Mouse (Mus musculus) gonadal fat pad, adult 2 months (tissue): ENCODE results near the gene Olfr1019. TPM values are rescaled to one million over a fixed set of nuclear protein-coding genes. Genes with fewer than 3 reads are reported as not detected.

Experiments
- DNase-seq: peaks from one replicate; pipeline ENCODE4 v3.0.0-alpha.2; 2012; ENCODE audit warnings: low read depth
- polyA plus RNA-seq: library from polyadenylated mRNA; depleted of rRNA; stranded (reverse); fragments of >200 nt; gene quantifications from 2 replicates; pipeline ENCODE4 v1.2.3, GENCODE M21; 2012; rRNA removed

Gene Olfr1019
- not detected in 2 replicates for polyA plus RNA-seq

- no peak for DNase-seq
These were observed at the start of gene Olfr1019 for GRCm38 (mm10) chr2:85845383-85845782. TSS of gene Olfr1019 (minus strand) at chr2:85845483.

GRCm38 (mm10) chr2:85885340-85885739 is 40.1 kb upstream of the Olfr1019 start, which contains the start of gene Olfr1023:
TSS of gene Olfr1023 (plus strand) at chr2:85885640.
- no peak for DNase-seq

- no peak for DNase-seq
These were observed 23.0 kb upstream of the Olfr1019 start, which contains the start of gene Olfr1022 for GRCm38 (mm10) chr2:85868294-85868693. TSS of gene Olfr1022 (plus strand) at chr2:85868594.

DNA sequence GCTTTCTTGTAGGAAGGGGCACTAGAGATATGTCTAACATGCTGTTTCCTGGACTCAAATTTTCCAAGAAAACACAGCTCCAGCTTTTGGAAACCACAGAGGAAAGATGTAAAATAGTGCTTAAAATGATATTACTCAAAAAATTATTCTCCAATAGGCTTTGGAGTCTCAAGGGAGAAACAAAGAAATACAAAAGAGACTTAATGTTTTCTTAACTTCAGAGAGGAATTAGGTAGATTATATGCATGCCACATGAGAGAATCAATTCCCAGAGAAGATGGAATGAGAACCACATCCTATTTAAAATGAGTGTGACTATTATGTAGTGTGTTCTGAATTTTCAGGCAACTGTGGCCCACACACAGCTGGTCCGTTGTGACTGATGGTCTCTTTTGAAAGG is 1.4 kb upstream of the Olfr1019 start, which contains the start of gene Olfr1020:
Gene Olfr1020, plus strand, starts transcription at position 301 of the 400 bp plus-strand sequence.
- DNase-seq = no peak

DNA sequence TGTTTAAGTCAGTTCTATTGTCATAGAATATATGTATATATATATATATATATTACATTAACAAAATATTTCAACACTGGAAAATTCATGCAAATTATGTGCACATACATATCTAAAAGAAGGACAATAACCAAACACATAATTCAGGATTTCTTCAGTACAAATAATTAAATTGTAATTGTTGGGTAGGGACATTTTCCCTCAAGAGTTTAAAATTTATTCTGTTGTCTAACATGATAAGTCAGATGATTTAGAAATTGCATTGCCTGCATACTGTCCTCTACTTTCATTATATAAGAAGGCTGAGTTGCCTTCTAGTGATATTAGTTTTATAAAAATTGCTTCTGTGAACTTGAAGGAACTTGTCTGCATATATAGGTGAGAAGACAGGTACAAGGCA is 27.1 kb downstream of the Olfr1019 start, which contains the start of gene Olfr1018:
Gene Olfr1018, plus strand, starts transcription at position 301 of the 400 bp plus-strand sequence.
- DNase-seq = no peak

DNA sequence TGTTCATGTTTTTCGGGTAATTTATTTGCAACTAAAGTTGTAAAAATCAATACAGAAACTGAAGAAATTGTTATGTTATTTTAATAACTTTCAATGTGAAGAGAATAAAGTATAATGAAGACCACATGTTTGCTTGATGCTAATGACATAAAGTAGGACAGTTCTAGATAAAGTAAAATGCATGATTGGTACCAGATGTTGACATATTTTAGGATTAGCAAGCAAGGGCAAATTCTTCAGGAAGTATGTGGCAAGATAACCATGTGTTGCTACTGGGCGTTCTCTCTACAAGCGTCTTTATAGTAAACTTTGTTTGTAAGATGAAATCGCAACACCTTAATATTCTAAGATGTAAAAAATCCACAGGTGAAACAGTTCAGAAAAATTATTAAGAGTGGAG is 40.8 kb downstream of the Olfr1019 start:
- DNase-seq = no peak

GRCm38 (mm10) chr2:85802444-85802843 is 42.8 kb downstream of the Olfr1019 start, which contains the start of gene Olfr1016:
TSS of gene Olfr1016 (minus strand) at chr2:85802544.
- DNase-seq = no peak

- DNase-seq = no peak
These were observed 53.0 kb downstream of the Olfr1019 start for GRCm38 (mm10) chr2:85792331-85792730.

Other genes with a start within 250 kb of the Olfr1019 start
- gene Olfr1000, start 233.6 kb downstream of the Olfr1019 start, polyA plus RNA-seq = not detected in 2 replicates
- gene Olfr1002, start 194.8 kb downstream of the Olfr1019 start, polyA plus RNA-seq = not detected in 2 replicates
- not detected in 2 replicates for gene Olfr154, start 181.0 kb downstream of the Olfr1019 start, polyA plus RNA-seq
- gene Olfr1006, start 166.7 kb downstream of the Olfr1019 start, polyA plus RNA-seq = not detected in 2 replicates
- not detected in 2 replicates for gene Olfr1008, start 156.1 kb downstream of the Olfr1019 start, polyA plus RNA-seq
- gene Olfr1009, start 130.1 kb downstream of the Olfr1019 start, polyA plus RNA-seq = not detected in 2 replicates
- gene Olfr1012, start 82.7 kb downstream of the Olfr1019 start, polyA plus RNA-seq = not detected in 2 replicates
- gene Olfr1013, start 78.4 kb downstream of the Olfr1019 start, polyA plus RNA-seq = not detected in 2 replicates
- gene Olfr1014, start 72.8 kb downstream of the Olfr1019 start, polyA plus RNA-seq = not detected in 2 replicates
- not detected in 2 replicates for gene Olfr1015, start 63.5 kb downstream of the Olfr1019 start, polyA plus RNA-seq
- gene Olfr1016, start 42.9 kb downstream of the Olfr1019 start, polyA plus RNA-seq = not detected in 2 replicates
- gene Olfr1018, start 27.0 kb downstream of the Olfr1019 start, polyA plus RNA-seq = not detected in 2 replicates
- gene Olfr1020, start 1.5 kb upstream of the Olfr1019 start, polyA plus RNA-seq = not detected in 2 replicates
- not detected in 2 replicates for gene Olfr1022, start 23.1 kb upstream of the Olfr1019 start, polyA plus RNA-seq
- gene Olfr1023, start 40.2 kb upstream of the Olfr1019 start, polyA plus RNA-seq = not detected in 2 replicates
- not detected in 2 replicates for gene Olfr1024, start 59.6 kb upstream of the Olfr1019 start, polyA plus RNA-seq
- not detected in 2 replicates for gene Olfr1025-ps1, start 69.7 kb upstream of the Olfr1019 start, polyA plus RNA-seq
- gene Olfr1026, start 76.1 kb upstream of the Olfr1019 start, polyA plus RNA-seq = not detected in 2 replicates
- gene Olfr1028, start 105.0 kb upstream of the Olfr1019 start, polyA plus RNA-seq = not detected in 2 replicates
- gene Olfr1029, start 128.4 kb upstream of the Olfr1019 start, polyA plus RNA-seq = not detected in 2 replicates
- gene Olfr1030, start 133.8 kb upstream of the Olfr1019 start, polyA plus RNA-seq = not detected in 2 replicates
- gene Olfr1031, start 144.8 kb upstream of the Olfr1019 start, polyA plus RNA-seq = not detected in 2 replicates
- gene Olfr1032, start 160.1 kb upstream of the Olfr1019 start, polyA plus RNA-seq = not detected in 2 replicates
- 0.61 and 1.0 TPM in 2 replicates for gene Olfr1033, start 175.2 kb upstream of the Olfr1019 start, polyA plus RNA-seq
- 0.13 and 0.14 TPM in 2 replicates for gene Olfr1034, start 200.4 kb upstream of the Olfr1019 start, polyA plus RNA-seq
- gene Olfr1036, start 228.5 kb upstream of the Olfr1019 start, polyA plus RNA-seq = not detected in 2 replicates
- not detected in 2 replicates for gene Olfr1037, start 241.9 kb upstream of the Olfr1019 start, polyA plus RNA-seq